Mouse (Mus musculus): ENCODE data around the gene Hjurp. TPM values are rescaled to one million over a fixed set of nuclear protein-coding genes. Genes with fewer than 3 reads are reported as not detected.
A peak's percentile ranks its signal among the peaks of the same experiment; 100 is the strongest.

Gene Hjurp
- polyA plus RNA-seq, 1 experiment from 2014 or later, result 118 TPM

GRCm38 (mm10) chr1:88285652-88286051 is 8.2 kb upstream of the Hjurp start:
- no peak for ATAC-seq (replicated peaks; ENCODE audit: insufficient number of reproducible peaks, low FRiP score, low TSS enrichment)
- no peak overlapping the region for H3K4me2 ChIP-seq
- H3K36me3 ChIP-seq (ENCODE audit: control insufficient read depth, insufficient read depth, low read length), result no peaks in the 10 kb centered on the region
- no peaks in the 10 kb centered on the region for H3K27me3 ChIP-seq (ENCODE audit: control insufficient read depth, insufficient read depth, low read length)
- WGBS (ENCODE audit: insufficient replicate concordance), result 61% methylated on average over 5 of the region's 5 CpGs
- peaks cover 74% of the 10 kb centered on the region for H3K9me3 ChIP-seq (replicated peaks; ENCODE audit: control insufficient read depth, low read length)
- no peak overlapping the region for H3K9ac ChIP-seq (ENCODE audit: low read depth, low read length)
- H3K4me3 ChIP-seq (ENCODE audit: low read depth, low read length), result no peak overlapping the region
- H3K4me1 ChIP-seq (ENCODE audit: control insufficient read depth, insufficient read depth, low read length), result no peaks in the 10 kb centered on the region
- no peak overlapping the region for H3K27ac ChIP-seq (ENCODE audit: low read depth, low read length)

- no peak overlapping the region for H3K4me2 ChIP-seq
- H3K27me3 ChIP-seq (ENCODE audit: control insufficient read depth, insufficient read depth, low read length), result no peaks in the 10 kb centered on the region
- no peak overlapping the region for H3K4me3 ChIP-seq (ENCODE audit: low read depth, low read length)
- no peak overlapping the region for H3K27ac ChIP-seq (ENCODE audit: low read depth, low read length)
- H3K9me3 ChIP-seq (replicated peaks; ENCODE audit: control insufficient read depth, low read length), result peaks cover 69% of the 10 kb centered on the region
- 54% methylated on average over 7 of the region's 7 CpGs for WGBS (ENCODE audit: insufficient replicate concordance)
- no peaks in the 10 kb centered on the region for H3K36me3 ChIP-seq (ENCODE audit: control insufficient read depth, insufficient read depth, low read length)
- no peak overlapping the region for H3K9ac ChIP-seq (ENCODE audit: low read depth, low read length)
- H3K4me1 ChIP-seq (ENCODE audit: control insufficient read depth, insufficient read depth, low read length), result no peaks in the 10 kb centered on the region
- ATAC-seq (replicated peaks; ENCODE audit: insufficient number of reproducible peaks, low FRiP score, low TSS enrichment), result no peak
Measured at GRCm38 (mm10) chr1:88284946-88285320, 7.5 kb upstream of the Hjurp start.

GRCm38 (mm10) chr1:88284228-88284945 is 7.0 kb upstream of the Hjurp start:
- H3K4me1 ChIP-seq (ENCODE audit: control insufficient read depth, insufficient read depth, low read length), result no peaks in the 10 kb centered on the region
- H3K9me3 ChIP-seq (replicated peaks; ENCODE audit: control insufficient read depth, low read length), result peaks cover 69% of the 10 kb centered on the region
- H3K4me3 ChIP-seq (ENCODE audit: low read depth, low read length), result no peak overlapping the region
- H3K36me3 ChIP-seq (ENCODE audit: control insufficient read depth, insufficient read depth, low read length), result no peaks in the 10 kb centered on the region
- H3K9ac ChIP-seq (ENCODE audit: low read depth, low read length), result no peak overlapping the region
- no peak overlapping the region for H3K27ac ChIP-seq (ENCODE audit: low read depth, low read length)
- H3K4me2 ChIP-seq, result no peak overlapping the region
- ATAC-seq (replicated peaks; ENCODE audit: insufficient number of reproducible peaks, low FRiP score, low TSS enrichment), result peak; percentile 25; the same call in 1 of the 2 replicates
- H3K27me3 ChIP-seq (ENCODE audit: control insufficient read depth, insufficient read depth, low read length), result no peaks in the 10 kb centered on the region
- 56% methylated on average over 10 of the region's 10 CpGs for WGBS (ENCODE audit: insufficient replicate concordance)

GRCm38 (mm10) chr1:88283376-88284227 is 6.2 kb upstream of the Hjurp start:
- Histone ChIP-seq H3K4me2 (no peak overlapping the region), H3K4me3 (ENCODE audit: low read depth, low read length) (no peak overlapping the region), H3K9ac (ENCODE audit: low read depth, low read length) (no peak overlapping the region), H3K27ac (ENCODE audit: low read depth, low read length) (no peak overlapping the region), H3K27me3 (ENCODE audit: control insufficient read depth, insufficient read depth, low read length) (no peaks in the 10 kb centered on the region), H3K36me3 (ENCODE audit: control insufficient read depth, insufficient read depth, low read length) (no peaks in the 10 kb centered on the region), H3K4me1 (ENCODE audit: control insufficient read depth, insufficient read depth, low read length) (no peaks in the 10 kb centered on the region), H3K9me3 (replicated peaks; ENCODE audit: control insufficient read depth, low read length) (peaks cover 64% of the 10 kb centered on the region)
- 71% methylated on average over 15 of the region's 15 CpGs for WGBS (ENCODE audit: insufficient replicate concordance)
- ATAC-seq (replicated peaks; ENCODE audit: insufficient number of reproducible peaks, low FRiP score, low TSS enrichment), result no peak

- Histone ChIP-seq H3K9me3 (replicated peaks; ENCODE audit: control insufficient read depth, low read length) (peaks cover 54% of the 10 kb centered on the region), H3K36me3 (ENCODE audit: control insufficient read depth, insufficient read depth, low read length) (no peaks in the 10 kb centered on the region), H3K4me2 (no peak overlapping the region), H3K4me1 (ENCODE audit: control insufficient read depth, insufficient read depth, low read length) (no peaks in the 10 kb centered on the region), H3K4me3 (ENCODE audit: low read depth, low read length) (no peak overlapping the region), H3K27me3 (ENCODE audit: control insufficient read depth, insufficient read depth, low read length) (no peaks in the 10 kb centered on the region), H3K27ac (ENCODE audit: low read depth, low read length) (no peak overlapping the region), H3K9ac (ENCODE audit: low read depth, low read length) (no peak overlapping the region)
- 59% methylated on average over 3 of the region's 3 CpGs for WGBS (ENCODE audit: insufficient replicate concordance)
- ATAC-seq (replicated peaks; ENCODE audit: insufficient number of reproducible peaks, low FRiP score, low TSS enrichment), result no peak
Measured at GRCm38 (mm10) chr1:88282301-88282700, 4.9 kb upstream of the Hjurp start.

GRCm38 (mm10) chr1:88280006-88280690 is 2.7 kb upstream of the Hjurp start:
- H3K9me3 ChIP-seq (replicated peaks; ENCODE audit: control insufficient read depth, low read length), result peaks cover 36% of the 10 kb centered on the region
- WGBS (ENCODE audit: insufficient replicate concordance), result 68% methylated on average over 15 of the region's 15 CpGs
- no peaks in the 10 kb centered on the region for H3K36me3 ChIP-seq (ENCODE audit: control insufficient read depth, insufficient read depth, low read length)
- H3K27me3 ChIP-seq (ENCODE audit: control insufficient read depth, insufficient read depth, low read length), result no peaks in the 10 kb centered on the region
- H3K9ac ChIP-seq (ENCODE audit: low read depth, low read length), result no peak overlapping the region
- no peak overlapping the region for H3K4me3 ChIP-seq (ENCODE audit: low read depth, low read length)
- H3K27ac ChIP-seq (ENCODE audit: low read depth, low read length), result no peak overlapping the region
- no peak for ATAC-seq (replicated peaks; ENCODE audit: insufficient number of reproducible peaks, low FRiP score, low TSS enrichment)
- H3K4me2 ChIP-seq, result no peak overlapping the region
- H3K4me1 ChIP-seq (ENCODE audit: control insufficient read depth, insufficient read depth, low read length), result peaks cover 13% of the 10 kb centered on the region

GRCm38 (mm10) chr1:88279111-88280005 is 1.9 kb upstream of the Hjurp start:
- peaks cover 28% of the 10 kb centered on the region for H3K9me3 ChIP-seq (replicated peaks; ENCODE audit: control insufficient read depth, low read length)
- H3K27me3 ChIP-seq (ENCODE audit: control insufficient read depth, insufficient read depth, low read length), result no peaks in the 10 kb centered on the region
- no peak overlapping the region for H3K4me3 ChIP-seq (ENCODE audit: low read depth, low read length)
- no peak overlapping the region for H3K27ac ChIP-seq (ENCODE audit: low read depth, low read length)
- H3K36me3 ChIP-seq (ENCODE audit: control insufficient read depth, insufficient read depth, low read length), result peaks cover 6% of the 10 kb centered on the region
- 53% methylated on average over 9 of the region's 9 CpGs for WGBS (ENCODE audit: insufficient replicate concordance)
- H3K9ac ChIP-seq (ENCODE audit: low read depth, low read length), result no peak overlapping the region
- H3K4me1 ChIP-seq (ENCODE audit: control insufficient read depth, insufficient read depth, low read length), result peaks cover 13% of the 10 kb centered on the region
- no peak for ATAC-seq (replicated peaks; ENCODE audit: insufficient number of reproducible peaks, low FRiP score, low TSS enrichment)
- H3K4me2 ChIP-seq, result no peak overlapping the region
